Mouse (Mus musculus): Measurements from ENCODE around the gene Cp.

GRCm38 (mm10) chr3:20002786-20003185 lies 45.9 kb downstream of the Cp start:
- peak; percentile 9; the same call in 1 of the 2 replicates for TF ChIP-seq CTCF (IDR thresholded peaks at IDR 0.05; ENCODE audit: borderline replicate concordance, extremely low read depth, insufficient read depth, insufficient read length)
- TF ChIP-seq POLR2A (IDR thresholded peaks at IDR 0.05; ENCODE audit: borderline replicate concordance, extremely low read depth, insufficient read depth, insufficient read length, poor library complexity, severe bottlenecking) = no peak

Measured in brain, embryonic 14.5 days (tissue).